Mouse (Mus musculus): ENCODE measurements around the gene Slc39a10. TPM values are rescaled to one million over a fixed set of nuclear protein-coding genes. Genes with fewer than 3 reads are reported as not detected.

Gene Slc39a10
- total and polyA plus RNA-seq, 3 experiments = 14.9 to 17.7 TPM; not detected in 1

GRCm38 (mm10) chr1:46916237-46916636 is 23.6 kb upstream of the Slc39a10 start:
- no peaks in the 10 kb centered on the region for H3K79me2 ChIP-seq (ENCODE audit: control insufficient read depth, insufficient read depth, low read length, poor library complexity)
- H3K27ac ChIP-seq (ENCODE audit: control insufficient read depth, low read depth, low read length) = no peak overlapping the region
- no peaks in the 10 kb centered on the region for H3K36me3 ChIP-seq (ENCODE audit: control insufficient read depth in 1 of 2, insufficient read depth in 2 of 2, low read length in 2 of 2)
- no peaks in the 10 kb centered on the region for H3K9me3 ChIP-seq (replicated peaks; ENCODE audit: insufficient read depth, low read length)
- no peaks in the 10 kb centered on the region for H3K4me1 ChIP-seq (ENCODE audit: control insufficient read depth in 1 of 2, insufficient read depth in 2 of 2, low read length in 2 of 2)
- no peak overlapping the region for H3K9ac ChIP-seq (ENCODE audit: control insufficient read depth, low read depth, low read length, poor library complexity, severe bottlenecking)
- no peak overlapping the region for H3K4me3 ChIP-seq (ENCODE audit: control insufficient read depth in 1 of 2, insufficient read depth in 1 of 2, low read depth in 2 of 2, low read length in 2 of 2)
- DNase-seq (ENCODE audit: low read depth, low spot score) = no peak
- H3K27me3 ChIP-seq (ENCODE audit: control insufficient read depth in 1 of 2, insufficient read depth in 2 of 2, low read length in 2 of 2) = no peaks in the 10 kb centered on the region
- TF ChIP-seq CHD2 (IDR thresholded peaks at IDR 0.05; ENCODE audit: low read length) = no peak
- TF ChIP-seq ZKSCAN1 (IDR thresholded peaks at IDR 0.05; ENCODE audit: low read depth, low read length) = no peak
- TF ChIP-seq NELFE (IDR thresholded peaks at IDR 0.05; ENCODE audit: low read depth, low read length) = no peak
- TF ChIP-seq ZC3H11A (IDR thresholded peaks at IDR 0.05; ENCODE audit: low read depth, low read length) = no peak
- TF ChIP-seq TAL1 (IDR thresholded peaks at IDR 0.05; ENCODE audit: low read length) = no peak
- TF ChIP-seq GABPA (IDR thresholded peaks at IDR 0.05; ENCODE audit: low read depth, low read length) = no peak
- TF ChIP-seq POLR2A (IDR thresholded peaks at IDR 0.05; ENCODE audit: control insufficient read depth in 1 of 2, insufficient read depth in 1 of 2, low read depth in 1 of 2, low read length in 2 of 2, poor library complexity in 1 of 2) = no peak
- TF ChIP-seq RCOR1 (IDR thresholded peaks at IDR 0.05; ENCODE audit: low read depth, low read length) = no peak
- TF ChIP-seq USF1 (IDR thresholded peaks at IDR 0.05; ENCODE audit: low read depth, low read length) = no peak
- TF ChIP-seq ZMIZ1 (IDR thresholded peaks at IDR 0.05; ENCODE audit: low read depth, low read length) = no peak
- no peak for TF ChIP-seq POLR2AphosphoS5 (IDR thresholded peaks at IDR 0.05; ENCODE audit: borderline replicate concordance, low read depth, low read length)
- TF ChIP-seq MYC (IDR thresholded peaks at IDR 0.05; ENCODE audit: low read depth, low read length) = no peak
- TF ChIP-seq BHLHE40 (IDR thresholded peaks at IDR 0.05; ENCODE audit: borderline replicate concordance, low read depth, low read length) = no peak
- TF ChIP-seq MEF2A (IDR thresholded peaks at IDR 0.05; ENCODE audit: extremely low read depth, insufficient replicate concordance, low read depth, low read length, poor library complexity, severe bottlenecking) = no peak

DNA sequence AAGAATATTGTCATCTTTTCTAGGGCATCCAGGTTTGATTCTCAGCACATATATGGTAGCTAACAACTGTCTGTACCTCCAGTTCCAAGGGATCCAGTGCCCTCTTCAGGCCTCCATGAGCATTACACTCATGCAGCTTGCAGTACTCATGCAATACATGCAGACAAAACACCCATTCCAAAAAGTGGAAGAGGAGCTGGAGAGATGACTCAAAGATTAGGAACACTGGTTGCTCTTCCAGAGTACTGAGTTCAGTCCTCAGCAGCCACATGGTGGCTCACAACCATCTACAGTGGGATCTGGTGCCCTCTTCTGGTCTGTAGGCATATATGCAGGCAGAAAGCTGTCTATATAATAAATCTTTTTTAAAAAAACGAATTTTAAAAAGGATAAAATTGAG is 21.7 kb upstream of the Slc39a10 start:
- TF ChIP-seq CTCF (IDR thresholded peaks at IDR 0.05 in 2 of 3, conservative IDR thresholded peaks at IDR 0.05 in 1 of 3; ENCODE audit: control insufficient read depth in 1 of 3, insufficient read depth in 1 of 3, low read depth in 2 of 3, low read length in 3 of 3, poor library complexity in 1 of 3, severe bottlenecking in 1 of 3) (peak in 2 of 3 experiments; percentile 38 to 51; a peak in 5 of 6 replicates), CHD1 (IDR thresholded peaks at IDR 0.05; ENCODE audit: low read depth, low read length) (no peak), RAD21 (IDR thresholded peaks at IDR 0.05; ENCODE audit: low read depth, low read length) (no peak; the same call in 1 of the 2 replicates), MYB (IDR thresholded peaks at IDR 0.05; ENCODE audit: low read depth, low read length) (no peak), SMC3 (IDR thresholded peaks at IDR 0.05; ENCODE audit: low read depth, low read length) (peak; percentile 28; the same call in 1 of the 2 replicates), MAZ (IDR thresholded peaks at IDR 0.05; ENCODE audit: low read depth, low read length) (no peak), MXI1 (IDR thresholded peaks at IDR 0.05; ENCODE audit: low read depth, low read length) (no peak)
- H3K27ac ChIP-seq (ENCODE audit: control insufficient read depth, low read depth, low read length) = no peak overlapping the region
- peak; percentile 41 for DNase-seq (ENCODE audit: low read depth, low spot score)
- H3K27me3 ChIP-seq (ENCODE audit: control insufficient read depth in 1 of 2, insufficient read depth in 2 of 2, low read length in 2 of 2) = no peaks in the 10 kb centered on the region
- no peak overlapping the region for H3K4me3 ChIP-seq (ENCODE audit: control insufficient read depth in 1 of 2, insufficient read depth in 1 of 2, low read depth in 2 of 2, low read length in 2 of 2)
- no peaks in the 10 kb centered on the region for H3K36me3 ChIP-seq (ENCODE audit: control insufficient read depth in 1 of 2, insufficient read depth in 2 of 2, low read length in 2 of 2)
- H3K79me2 ChIP-seq (ENCODE audit: control insufficient read depth, insufficient read depth, low read length, poor library complexity) = no peaks in the 10 kb centered on the region
- H3K9me3 ChIP-seq (replicated peaks; ENCODE audit: insufficient read depth, low read length) = no peaks in the 10 kb centered on the region
- H3K9ac ChIP-seq (ENCODE audit: control insufficient read depth, low read depth, low read length, poor library complexity, severe bottlenecking) = no peak overlapping the region
- no peaks in the 10 kb centered on the region for H3K4me1 ChIP-seq (ENCODE audit: control insufficient read depth in 1 of 2, insufficient read depth in 2 of 2, low read length in 2 of 2)
